Mouse (Mus musculus) monocyte, adult 5-6 weeks (primary cell): Measurements from ENCODE around the gene Kcnk16. TPM values are rescaled to one million over a fixed set of nuclear protein-coding genes. Genes with fewer than 3 reads are reported as not detected.

Experiments
- total RNA-seq: library from RNA; stranded (forward); fragments of 200-1000, 200-491, 200-594 nt; gene quantifications from 3 replicates; pipeline ENCODE4 v1.2.3, GENCODE M21; 2017

Gene Kcnk16
- total RNA-seq, 1 experiment from 2014 or later = not detected

Other genes starting within 250 kb of the Kcnk16 start
- gene Saysd1, start 130.7 kb downstream of the Kcnk16 start, total RNA-seq = 1.8 to 5.9 TPM (median 3.9 TPM) in 3 replicates
- gene Kcnk5, start 87.4 kb downstream of the Kcnk16 start, total RNA-seq = 0.67 to 21.9 TPM (median 2.6 TPM) in 3 replicates
- 14.6 to 42.4 TPM (median 23.3 TPM) in 3 replicates for gene Nudt13, start 25.5 kb upstream of the Kcnk16 start, total RNA-seq
- 30.8 to 39.0 TPM (median 37.4 TPM) in 3 replicates for gene Ecd, start 78.9 kb upstream of the Kcnk16 start, total RNA-seq
- gene Fam149b, start 79.0 kb upstream of the Kcnk16 start, total RNA-seq = 14.5 to 42.0 TPM (median 34.5 TPM) in 3 replicates
- gene Dnajc9, start 119.7 kb upstream of the Kcnk16 start, total RNA-seq = 58.2 to 124 TPM (median 61.8 TPM) in 3 replicates
- gene Mrps16, start 124.4 kb upstream of the Kcnk16 start, total RNA-seq = 24.2 to 43.4 TPM (median 27.0 TPM) in 3 replicates
- gene Cfap70, start 183.0 kb upstream of the Kcnk16 start, total RNA-seq = not detected in 3 replicates
- gene Anxa7, start 210.9 kb upstream of the Kcnk16 start, total RNA-seq = 70.7 to 97.0 TPM (median 87.2 TPM) in 3 replicates
- gene Mss51, start 227.7 kb upstream of the Kcnk16 start, total RNA-seq = 0.43 to 1.9 TPM in 2 of 3 replicates, not detected in the other